Mouse (Mus musculus) urinary bladder, adult 2 months (tissue): ENCODE data around the gene Sprr2d. TPM values are rescaled to one million over a fixed set of nuclear protein-coding genes. Genes with fewer than 3 reads are reported as not detected.

ENCODE experiments used
- DNase-seq: peaks from one replicate; pipeline ENCODE4 v3.0.0; 2022; ENCODE audit warnings: low spot score
- polyA plus RNA-seq: library from polyadenylated mRNA; depleted of rRNA; stranded (reverse); fragments of >200 nt; gene quantifications from 2 replicates; pipeline ENCODE4 v1.2.3, GENCODE M21; 2012; rRNA removed

Gene Sprr2d
- not detected in 2 replicates for polyA plus RNA-seq

- DNase-seq: no peak
Measured at GRCm38 (mm10) chr3:92338840-92339239, at the start of gene Sprr2d. TSS of gene Sprr2d (plus strand) at chr3:92339140.

GRCm38 (mm10) chr3:92307406-92307805 is 31.5 kb upstream of the Sprr2d start:
- DNase-seq: no peak

- DNase-seq: no peak
Measured at GRCm38 (mm10) chr3:92316320-92316719, 22.6 kb upstream of the Sprr2d start, which contains the start of gene Sprr2b. TSS of gene Sprr2b (plus strand) at chr3:92316620.

- DNase-seq: no peak
Measured at GRCm38 (mm10) chr3:92317384-92317783, 21.6 kb upstream of the Sprr2d start.

- DNase-seq: no peak
Measured at GRCm38 (mm10) chr3:92336278-92336677, 2.7 kb upstream of the Sprr2d start.

GRCm38 (mm10) chr3:92351843-92352242 is 12.9 kb downstream of the Sprr2d start, which contains the start of gene Sprr2e:
TSS of gene Sprr2e (plus strand) at chr3:92352143.
- DNase-seq: no peak

- no peak for DNase-seq
Measured at GRCm38 (mm10) chr3:92361619-92362018, 22.7 kb downstream of the Sprr2d start.

GRCm38 (mm10) chr3:92364887-92365286 is 25.9 kb downstream of the Sprr2d start, which contains the start of gene Sprr2f:
TSS of gene Sprr2f (plus strand) at chr3:92365187.
- no peak for DNase-seq

GRCm38 (mm10) chr3:92373613-92374012 is 34.7 kb downstream of the Sprr2d start:
- DNase-seq: no peak

- no peak for DNase-seq
Measured at GRCm38 (mm10) chr3:92385385-92385784, 46.4 kb downstream of the Sprr2d start, which contains the start of gene Sprr2h. TSS of gene Sprr2h (plus strand) at chr3:92385685.

Other genes with a start within 250 kb of the Sprr2d start
- not detected in 2 replicates for gene Prr9, start 215.2 kb upstream of the Sprr2d start, polyA plus RNA-seq
- gene Lelp1, start 196.4 kb upstream of the Sprr2d start, polyA plus RNA-seq: not detected in 2 replicates
- gene Sprr2a1, start 123.3 kb upstream of the Sprr2d start, polyA plus RNA-seq: 200 and 292 TPM in 2 replicates
- 14,912 and 26,019 TPM in 2 replicates for gene Sprr2a2, start 123.2 kb upstream of the Sprr2d start, polyA plus RNA-seq
- 820 and 1,217 TPM in 2 replicates for gene Sprr2a3, start 53.7 kb upstream of the Sprr2d start, polyA plus RNA-seq
- gene Sprr2b, start 22.5 kb upstream of the Sprr2d start, polyA plus RNA-seq: 0.19 TPM in 1 of 2 replicates, not detected in the other
- gene Sprr2e, start 13.0 kb downstream of the Sprr2d start, polyA plus RNA-seq: not detected in 2 replicates
- 2.6 and 2.8 TPM in 2 replicates for gene Sprr2f, start 26.0 kb downstream of the Sprr2d start, polyA plus RNA-seq
- not detected in 2 replicates for gene Sprr2h, start 46.5 kb downstream of the Sprr2d start, polyA plus RNA-seq
- not detected in 2 replicates for gene Sprr2i, start 68.9 kb downstream of the Sprr2d start, polyA plus RNA-seq
- gene Sprr2j-ps, start 78.9 kb downstream of the Sprr2d start, polyA plus RNA-seq: not detected in 2 replicates
- gene Gm9774, start 90.3 kb downstream of the Sprr2d start, polyA plus RNA-seq: 9.5 and 10.7 TPM in 2 replicates
- not detected in 2 replicates for gene Sprr2k, start 93.4 kb downstream of the Sprr2d start, polyA plus RNA-seq
- not detected in 2 replicates for gene Sprr1b, start 99.6 kb downstream of the Sprr2d start, polyA plus RNA-seq
- gene Sprr3, start 119.6 kb downstream of the Sprr2d start, polyA plus RNA-seq: 0.17 and 0.18 TPM in 2 replicates
- gene Sprr1a, start 146.8 kb downstream of the Sprr2d start, polyA plus RNA-seq: 1,821 and 2,005 TPM in 2 replicates
- not detected in 2 replicates for gene Sprr4, start 161.4 kb downstream of the Sprr2d start, polyA plus RNA-seq
- gene 2310046K23Rik, start 195.4 kb downstream of the Sprr2d start, polyA plus RNA-seq: not detected in 2 replicates
- 233 and 291 TPM in 2 replicates for gene Ivl, start 234.6 kb downstream of the Sprr2d start, polyA plus RNA-seq
- 0.18 TPM in 1 of 2 replicates, not detected in the other for gene Smcp, start 249.9 kb downstream of the Sprr2d start, polyA plus RNA-seq